Mouse (Mus musculus): ENCODE results near the gene Sirt3.

GRCm38 (mm10) chr7:140859997-140860396 is 22.1 kb downstream of the Sirt3 start:
- TF ChIP-seq CTCF (IDR thresholded peaks at IDR 0.05; ENCODE audit: low read depth, low read length) (no peak), POLR2A (IDR thresholded peaks at IDR 0.05; ENCODE audit: extremely low read depth, insufficient read depth, low read length) (no peak)
